Mouse (Mus musculus) right cerebral cortex, adult 2 months (tissue): Measurements from ENCODE around the gene Itpk1.

ENCODE experiments used
- DNase-seq, 2 experiments: peaks; one replicate each; pipeline ENCODE4 v3.0.0; 2021 to 2022; ENCODE audit warnings: low spot score in 2 of 2

Gene Itpk1

DNA sequence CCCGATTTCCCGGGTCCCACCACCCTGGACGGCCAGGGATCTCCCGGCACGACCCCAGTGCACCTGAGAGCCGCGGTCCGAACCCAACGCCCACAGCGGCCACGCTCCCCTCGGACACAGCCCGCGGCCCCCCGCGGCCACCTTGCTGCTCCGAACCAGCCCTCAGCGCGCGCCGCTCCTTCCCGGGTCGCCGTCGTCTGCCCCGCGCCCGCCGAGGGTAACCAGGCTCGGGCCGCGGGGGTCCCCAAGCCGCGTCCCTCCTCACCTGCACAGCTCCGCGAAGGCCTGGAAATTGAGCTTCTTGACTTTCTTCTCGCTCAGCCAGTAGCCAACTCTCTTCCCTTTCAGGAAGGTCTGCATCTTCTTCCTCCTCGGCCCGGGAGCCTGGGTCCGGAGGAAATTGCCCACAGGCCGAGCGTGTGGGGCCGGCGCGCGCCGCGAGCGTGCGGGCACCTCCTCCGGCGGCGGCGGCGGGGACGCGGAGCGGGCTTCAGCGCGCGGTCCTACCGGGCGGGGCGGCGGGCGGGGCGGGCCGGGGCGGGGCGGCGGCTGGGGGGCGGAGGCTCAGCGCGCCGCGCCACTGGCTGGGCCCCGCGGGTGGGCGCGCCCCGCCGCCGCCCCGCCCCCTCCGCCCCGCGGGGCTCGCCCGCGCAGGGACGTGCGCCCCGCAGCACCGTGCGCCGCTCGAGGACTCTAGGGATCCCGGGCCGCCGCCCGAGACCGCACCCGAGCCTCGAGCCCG lies at the start of gene Itpk1:
Itpk1 (minus strand) TSS at position 474 of the 742 bp plus-strand sequence.
- peak in 1 of 2 experiments; percentile 41 for DNase-seq

DNA sequence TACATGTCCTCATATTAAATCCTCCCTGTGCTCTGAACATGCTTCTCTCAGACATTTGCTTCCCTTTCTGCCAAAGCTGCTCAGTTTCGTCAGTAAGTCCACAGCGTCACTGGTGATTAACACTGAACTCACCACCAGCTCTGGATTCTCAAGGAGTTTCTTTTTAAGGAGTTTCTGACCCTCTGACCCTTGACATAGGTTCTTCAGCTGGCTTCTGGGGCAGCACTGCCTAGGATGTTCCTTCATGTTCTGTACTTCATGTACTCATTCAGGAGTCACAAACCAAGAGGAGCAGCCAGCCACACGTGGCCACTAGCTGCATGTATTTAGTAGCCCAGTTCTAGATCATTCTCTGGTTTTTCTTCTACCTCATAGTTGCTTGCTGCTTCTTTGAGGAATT lies 43.5 kb upstream of the Itpk1 start:
- no peak for DNase-seq

DNA sequence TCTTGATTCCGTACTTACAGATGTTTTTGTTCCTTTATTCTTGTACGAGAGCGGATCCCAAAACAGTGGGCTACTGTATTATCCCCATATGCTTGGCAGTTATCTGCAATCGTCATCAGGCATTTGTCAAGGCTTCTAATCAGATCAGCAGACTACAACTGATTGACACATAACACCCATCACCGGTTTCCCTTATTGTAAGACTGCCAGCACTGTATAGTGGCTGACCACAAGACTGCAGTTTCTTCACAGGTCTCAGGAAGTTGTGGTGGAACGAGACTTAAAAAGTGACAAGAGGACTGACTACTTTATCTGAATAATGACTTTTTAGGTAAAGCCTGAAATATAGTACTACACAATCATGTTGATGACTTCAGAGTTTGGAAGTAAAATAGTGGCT lies 40.1 kb upstream of the Itpk1 start:
- DNase-seq: no peak

DNA sequence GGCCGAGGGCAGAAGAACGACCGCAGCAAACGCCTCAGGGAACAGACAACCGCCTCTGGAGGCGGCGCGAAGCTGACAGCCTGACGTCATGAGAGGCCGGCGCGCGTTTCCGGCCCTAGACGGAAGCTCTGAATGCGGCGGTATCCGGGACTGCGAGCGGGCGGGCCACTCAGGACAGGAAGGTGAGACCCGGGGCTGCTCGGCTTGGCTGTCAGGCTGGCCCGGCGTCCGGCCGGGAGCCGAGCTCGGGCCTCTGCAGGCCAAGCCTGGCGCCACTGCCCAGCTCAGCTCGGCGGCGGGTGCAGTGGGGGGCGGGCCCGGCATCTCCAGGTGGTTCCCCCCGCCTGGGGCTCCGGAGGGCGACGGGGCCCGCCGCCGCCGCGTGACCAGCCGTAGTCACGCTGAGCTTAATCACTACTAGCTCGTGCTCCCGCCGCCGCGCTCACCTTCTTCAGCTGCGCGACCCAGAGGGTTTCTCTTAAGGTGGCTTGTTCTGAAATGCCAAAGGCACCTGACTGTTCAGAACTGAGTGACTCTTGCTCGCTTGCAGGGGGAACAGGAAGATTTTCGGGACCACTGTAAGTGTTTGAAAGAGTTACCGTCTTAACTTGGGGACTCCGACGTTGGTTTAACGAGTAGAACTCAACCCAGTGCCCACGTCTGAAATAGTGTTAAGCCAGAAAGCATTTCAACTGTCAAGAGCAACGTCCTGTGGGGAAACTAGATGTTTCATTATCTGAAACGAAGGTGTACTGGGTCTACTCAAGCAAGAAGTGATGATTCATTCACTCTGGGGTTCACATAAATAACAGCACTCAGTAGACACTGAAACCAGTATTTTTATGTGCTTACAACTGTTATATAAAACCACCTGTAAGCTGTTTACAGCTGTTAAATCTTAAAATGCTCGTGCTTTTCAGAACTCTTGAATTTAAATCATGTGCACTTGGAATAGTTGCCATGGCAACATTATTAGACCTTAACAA lies 39.2 kb upstream of the Itpk1 start, which contains the start of the genes Moap1 and Tmem251:
Moap1 (minus strand) TSS at position 73 of the 986 bp plus-strand sequence.
Tmem251 (plus strand) TSS at position 174 of the 986 bp plus-strand sequence.
- DNase-seq: peak; percentile 90 to 91

DNA sequence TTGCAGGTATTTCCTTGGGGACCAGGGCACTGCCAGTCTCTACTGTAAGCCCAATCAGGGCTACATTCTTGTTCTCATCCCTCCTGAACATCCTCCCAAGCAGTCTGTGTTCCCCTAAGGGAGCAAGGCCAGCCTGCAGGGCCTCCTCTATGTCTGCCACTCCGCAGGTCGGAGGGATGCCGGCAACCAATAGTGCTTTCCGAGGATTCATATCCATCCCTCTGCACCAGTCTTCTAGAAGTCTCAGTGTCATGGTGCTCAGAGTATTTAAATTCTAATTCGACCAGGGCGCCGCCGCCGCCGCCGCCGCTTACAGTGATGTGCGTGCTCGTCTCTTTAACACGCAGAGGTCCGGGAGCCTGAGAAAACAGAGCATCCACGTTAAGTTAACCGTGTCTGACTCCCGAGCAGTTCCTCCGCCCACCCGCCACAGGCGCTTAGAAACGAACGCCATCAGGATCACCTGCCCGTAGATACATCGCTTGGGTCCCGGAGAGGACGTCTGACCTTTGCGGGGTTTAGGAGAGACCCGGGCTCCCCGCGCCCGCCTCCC lies 38.4 kb upstream of the Itpk1 start:
- DNase-seq: no peak

DNA sequence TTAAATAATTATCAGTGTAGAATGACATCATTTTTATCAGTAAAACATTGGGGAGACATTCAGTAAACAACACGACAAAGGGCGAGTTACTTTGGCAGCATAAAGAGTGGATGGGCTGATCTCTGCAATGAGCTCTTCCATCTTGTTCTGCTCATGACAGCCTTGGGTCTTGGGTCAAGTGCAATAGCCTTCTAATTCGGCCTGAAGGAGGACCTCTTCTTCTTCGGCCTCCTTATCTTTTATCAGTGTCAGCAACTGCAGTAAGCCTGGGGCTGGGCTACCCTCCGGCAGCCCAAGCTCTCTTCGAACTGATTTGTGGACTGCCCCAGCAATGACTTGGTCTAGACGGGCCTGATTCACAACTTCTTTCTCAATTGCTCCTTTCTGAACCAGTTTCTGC lies 37.3 kb upstream of the Itpk1 start:
- DNase-seq: no peak

DNA sequence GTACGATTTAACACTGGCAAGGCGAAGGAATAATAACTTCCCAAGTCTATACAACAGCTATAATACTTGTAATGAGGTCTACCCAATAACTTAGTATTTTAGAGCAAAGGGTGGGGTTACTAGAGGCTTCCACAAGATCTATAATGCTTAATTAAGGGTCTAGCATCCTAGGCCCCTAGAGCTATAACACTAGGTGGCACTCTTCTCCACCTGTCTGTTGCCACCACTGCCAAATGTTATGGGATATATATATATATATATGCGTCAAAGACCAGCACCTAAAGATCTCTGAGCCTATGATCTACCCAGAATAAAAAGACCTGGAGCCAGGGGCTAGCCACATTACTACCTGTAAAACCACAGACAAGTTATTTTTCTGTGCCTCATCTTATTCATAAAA lies 35.6 kb upstream of the Itpk1 start:
- no peak for DNase-seq

DNA sequence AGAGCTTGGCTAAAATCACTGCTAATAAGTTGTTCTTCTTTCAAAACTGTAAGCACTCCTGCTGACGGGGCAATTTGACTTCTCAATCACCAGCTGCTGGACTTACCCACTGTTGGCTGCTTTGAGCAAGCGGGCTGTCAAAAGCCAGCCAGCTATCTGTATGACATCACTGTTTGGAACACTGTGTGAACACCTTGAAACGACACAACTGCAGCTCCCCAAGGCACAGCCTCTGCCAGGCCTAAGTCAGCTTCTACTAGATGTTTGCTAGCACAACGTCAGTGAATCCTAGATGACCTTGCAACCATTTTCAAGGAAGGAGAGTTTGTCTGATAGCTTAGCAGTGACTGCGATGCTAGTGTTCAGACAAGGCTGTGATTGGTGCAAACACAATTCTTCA lies 34.4 kb upstream of the Itpk1 start:
- DNase-seq: no peak

DNA sequence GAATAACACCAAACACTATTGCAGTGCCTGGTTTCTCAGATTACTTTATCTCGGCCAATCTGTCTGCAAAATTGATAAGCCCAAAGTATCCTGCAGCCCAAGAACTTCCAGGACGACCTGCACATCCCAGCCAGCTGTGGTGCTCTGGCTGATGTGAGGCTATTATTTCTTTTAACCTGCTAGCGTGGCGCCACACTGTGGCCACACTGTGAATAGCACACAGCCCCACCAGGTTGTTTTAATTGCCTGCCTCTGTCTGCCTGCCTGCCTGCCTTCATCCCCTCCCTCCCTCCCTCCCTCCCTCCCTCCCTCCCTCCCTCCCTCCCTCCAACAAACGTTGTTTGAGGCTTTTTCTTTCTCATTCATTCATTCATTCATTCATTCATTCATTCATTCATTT lies 28.7 kb upstream of the Itpk1 start:
- peak in 1 of 2 experiments; percentile 61 for DNase-seq

DNA sequence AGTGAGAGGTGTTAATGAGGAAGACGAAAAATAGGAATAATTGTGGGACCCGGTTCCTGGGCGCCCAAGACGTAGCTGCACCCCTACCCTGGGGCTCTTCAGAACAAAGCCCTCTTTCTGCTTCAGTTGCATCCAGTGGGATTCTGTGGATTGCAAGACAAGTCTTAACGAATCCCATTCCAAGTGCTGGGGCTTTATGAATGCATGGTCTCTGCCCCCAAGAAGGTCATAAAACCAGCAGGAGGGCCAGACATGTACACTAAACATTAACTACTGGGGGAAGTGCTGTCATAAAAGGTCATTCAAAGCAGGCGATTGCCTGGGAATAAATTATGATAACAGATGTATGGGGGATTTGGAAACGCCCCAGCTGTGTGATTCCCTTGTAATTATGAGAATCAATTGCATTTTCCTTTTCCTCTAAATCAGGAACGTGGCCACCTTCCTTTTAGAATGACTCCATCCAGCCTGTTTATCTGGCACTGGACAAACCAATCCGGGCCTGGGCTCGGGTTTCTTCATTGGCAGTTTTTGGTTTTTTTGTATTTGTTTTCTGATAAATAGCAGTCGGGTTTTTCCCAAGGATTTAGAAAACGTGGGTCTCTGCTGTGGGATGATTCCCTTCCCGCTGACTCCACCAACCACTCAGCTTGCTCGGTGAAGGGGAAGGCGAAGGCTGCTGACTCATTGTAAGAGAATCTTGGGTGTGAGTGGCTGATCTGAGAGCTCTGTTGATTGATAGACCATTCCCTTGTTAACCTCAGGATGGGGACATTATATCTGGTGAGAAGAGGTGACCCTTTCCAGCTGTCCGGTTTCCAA lies 26.3 kb upstream of the Itpk1 start:
- peak in 1 of 2 experiments; percentile 51 for DNase-seq

DNA sequence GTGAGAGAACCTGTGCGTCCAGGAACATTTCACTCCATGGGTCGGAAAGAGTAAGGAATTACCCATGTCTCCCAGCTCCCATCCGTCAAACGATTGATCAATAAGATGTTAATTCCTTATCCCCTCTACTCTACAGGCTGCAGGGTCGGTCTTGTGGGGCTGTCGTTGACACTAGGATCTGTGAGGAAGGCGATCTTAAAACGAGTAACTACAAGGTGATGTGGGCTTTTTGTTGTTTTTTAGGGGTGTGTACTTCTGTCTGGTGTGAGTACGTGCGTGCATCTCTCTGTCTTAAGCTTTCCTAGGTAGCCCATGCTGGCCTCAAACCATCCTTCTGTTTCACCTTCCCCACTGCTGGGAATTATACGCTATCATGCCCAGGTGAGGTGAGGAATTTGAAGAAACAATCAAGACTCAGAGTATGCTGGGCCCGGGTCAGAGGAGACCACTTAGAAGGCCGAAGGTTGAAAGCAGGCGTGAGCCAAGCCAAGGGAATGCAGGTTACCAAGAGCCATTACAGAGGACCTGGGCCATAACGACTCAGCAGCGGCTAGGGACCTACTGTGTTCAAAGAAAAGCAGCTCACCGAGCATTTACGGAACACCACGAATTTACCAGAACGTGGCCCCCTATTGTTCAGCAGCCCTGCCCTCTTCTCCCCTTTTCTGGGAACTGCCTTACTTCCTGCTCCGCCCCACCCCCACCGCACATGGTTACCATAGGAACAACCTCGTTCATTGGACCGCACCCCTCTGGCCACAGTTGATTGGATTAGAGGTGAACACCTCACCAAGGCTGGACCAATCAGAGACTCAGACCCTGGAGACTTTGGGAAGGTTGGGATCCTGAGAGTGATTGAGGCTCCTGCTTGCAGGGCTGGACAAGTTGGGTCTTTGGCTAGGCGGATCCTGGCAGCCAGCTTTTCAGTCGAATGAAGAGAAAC lies 25.4 kb upstream of the Itpk1 start:
- DNase-seq: peak; percentile 63 to 67

DNA sequence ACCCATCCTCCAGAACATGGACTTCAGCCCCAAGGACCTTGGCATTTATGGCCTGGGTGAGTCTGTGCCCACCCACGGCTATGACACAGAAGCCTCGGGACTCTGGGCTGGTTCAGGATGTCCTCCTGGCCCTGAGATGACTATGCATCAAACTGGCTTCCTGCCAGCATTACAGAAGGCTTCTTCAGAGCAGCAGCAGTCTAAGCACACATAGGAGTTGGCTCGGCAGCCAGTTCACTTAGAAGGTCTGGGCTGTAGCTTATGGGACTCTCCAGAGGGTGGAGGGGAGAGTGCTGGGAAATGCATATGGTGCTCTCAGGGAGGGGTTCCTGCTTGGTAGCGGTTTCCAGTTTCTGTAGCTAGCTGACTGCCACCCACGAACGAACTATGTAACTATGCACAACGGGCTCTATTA lies 21.0 kb upstream of the Itpk1 start:
- no peak for DNase-seq

DNA sequence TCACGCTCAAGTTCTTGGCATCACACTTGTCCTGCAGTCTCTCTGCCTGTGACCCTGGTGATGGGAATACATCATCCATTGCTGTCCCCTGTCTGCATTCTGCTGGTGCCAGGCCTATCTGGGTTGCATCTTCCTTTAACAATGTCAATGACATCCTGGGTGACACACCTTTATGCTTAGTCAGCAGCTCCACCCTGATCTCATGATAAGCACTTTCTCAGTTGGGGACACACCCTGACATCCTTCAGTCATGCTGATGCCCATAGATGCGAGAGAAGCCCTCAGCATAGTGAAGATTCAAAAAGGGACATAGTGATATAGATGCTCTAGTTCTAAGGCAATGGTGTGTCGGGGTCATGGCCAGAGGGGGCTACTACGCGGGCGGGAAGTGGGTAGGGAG lies 20.4 kb upstream of the Itpk1 start:
- no peak for DNase-seq

DNA sequence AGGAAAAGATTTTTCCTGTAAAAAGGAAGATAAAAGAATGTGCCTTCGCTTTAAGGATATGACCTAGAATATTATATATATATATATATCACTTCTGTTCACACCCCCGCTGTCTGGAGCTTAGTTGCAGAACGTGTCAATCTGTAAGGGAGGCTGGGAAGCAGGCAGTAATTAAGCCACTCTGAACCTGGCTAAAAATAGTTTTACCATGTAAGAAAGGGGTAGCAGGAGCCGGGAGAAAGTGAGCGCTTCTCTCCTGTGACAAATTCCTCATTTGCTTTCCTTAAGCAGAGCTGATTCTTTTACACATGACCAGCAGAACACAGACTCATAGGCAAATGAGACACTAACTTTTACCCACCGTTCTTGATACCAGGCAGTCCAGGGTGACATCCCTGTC lies 19.1 kb upstream of the Itpk1 start:
- peak; percentile 55 to 61 for DNase-seq

DNA sequence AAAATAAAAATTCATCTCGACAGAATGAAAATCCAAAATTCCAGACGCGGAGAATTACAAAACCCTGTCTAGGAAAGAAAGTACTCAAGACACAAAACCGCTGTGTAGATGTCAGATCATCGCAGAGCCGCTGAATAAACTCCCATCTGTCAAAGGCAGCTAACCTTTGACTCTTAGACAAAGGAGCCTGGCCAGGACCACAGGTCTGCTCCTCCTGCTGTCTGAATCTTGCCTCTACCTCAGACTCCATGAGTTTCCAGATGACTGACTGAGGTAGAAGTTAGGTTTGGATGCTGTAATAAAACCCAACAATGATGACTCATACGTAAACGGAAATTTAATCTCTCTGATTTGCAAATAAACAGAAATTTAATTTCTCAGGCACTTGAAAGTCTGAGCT lies 18.2 kb upstream of the Itpk1 start:
- no peak for DNase-seq

DNA sequence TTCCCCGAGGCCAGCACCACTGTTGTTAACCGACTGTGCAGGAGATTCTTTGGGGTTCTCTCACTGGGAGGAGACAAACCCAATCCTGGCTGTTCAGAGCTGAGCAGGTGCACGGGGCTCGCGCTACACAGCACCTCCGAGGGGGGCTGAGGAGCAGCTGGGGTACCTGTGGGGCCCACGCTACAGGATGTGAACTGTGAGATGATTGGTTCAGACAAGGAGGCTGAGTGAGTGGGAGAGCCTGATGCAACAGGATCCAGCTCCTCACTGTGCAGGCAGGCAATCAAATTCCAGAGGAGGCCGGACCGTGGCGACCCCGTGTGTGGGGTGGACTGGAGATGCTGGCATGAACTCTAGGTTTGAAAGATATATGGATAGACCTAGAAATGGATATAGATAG lies 17.7 kb upstream of the Itpk1 start:
- no peak for DNase-seq

DNA sequence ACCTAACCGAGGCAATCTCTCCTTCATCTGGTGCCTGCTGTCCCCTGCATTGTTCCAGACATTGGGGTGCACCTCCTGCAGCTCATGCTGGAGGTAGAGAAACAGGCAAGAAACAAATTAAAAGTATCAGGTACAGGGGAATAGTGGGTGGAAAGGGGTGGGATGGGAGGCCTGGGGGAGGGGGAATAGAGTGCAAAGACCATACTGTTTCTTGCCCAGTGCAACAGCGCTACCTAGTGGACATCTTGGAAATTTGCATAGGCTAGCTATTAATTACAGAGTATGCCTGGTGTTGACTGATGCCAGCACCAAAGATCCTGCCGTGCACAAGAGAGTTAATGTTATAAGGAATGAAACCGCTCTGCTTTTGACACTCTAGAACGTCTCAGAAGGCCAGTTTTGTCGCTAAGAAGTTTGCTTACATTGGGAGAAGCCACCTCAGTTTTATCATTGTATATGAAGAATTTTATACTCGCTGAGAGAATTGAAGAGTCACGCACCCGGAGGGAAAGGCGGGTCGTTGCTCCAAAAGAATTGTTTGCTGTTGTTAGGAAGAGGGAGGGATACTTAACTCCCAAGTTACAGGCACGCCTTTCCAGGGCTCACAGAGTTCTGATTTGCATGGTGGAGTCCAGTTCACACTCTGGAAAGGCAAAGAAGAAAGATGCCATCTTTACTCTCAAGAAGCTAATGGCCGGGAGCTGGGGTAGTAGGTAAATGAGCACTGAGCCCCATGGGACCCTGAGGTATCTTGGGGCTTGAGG lies 15.0 kb upstream of the Itpk1 start:
- DNase-seq: peak in 1 of 2 experiments; percentile 62

DNA sequence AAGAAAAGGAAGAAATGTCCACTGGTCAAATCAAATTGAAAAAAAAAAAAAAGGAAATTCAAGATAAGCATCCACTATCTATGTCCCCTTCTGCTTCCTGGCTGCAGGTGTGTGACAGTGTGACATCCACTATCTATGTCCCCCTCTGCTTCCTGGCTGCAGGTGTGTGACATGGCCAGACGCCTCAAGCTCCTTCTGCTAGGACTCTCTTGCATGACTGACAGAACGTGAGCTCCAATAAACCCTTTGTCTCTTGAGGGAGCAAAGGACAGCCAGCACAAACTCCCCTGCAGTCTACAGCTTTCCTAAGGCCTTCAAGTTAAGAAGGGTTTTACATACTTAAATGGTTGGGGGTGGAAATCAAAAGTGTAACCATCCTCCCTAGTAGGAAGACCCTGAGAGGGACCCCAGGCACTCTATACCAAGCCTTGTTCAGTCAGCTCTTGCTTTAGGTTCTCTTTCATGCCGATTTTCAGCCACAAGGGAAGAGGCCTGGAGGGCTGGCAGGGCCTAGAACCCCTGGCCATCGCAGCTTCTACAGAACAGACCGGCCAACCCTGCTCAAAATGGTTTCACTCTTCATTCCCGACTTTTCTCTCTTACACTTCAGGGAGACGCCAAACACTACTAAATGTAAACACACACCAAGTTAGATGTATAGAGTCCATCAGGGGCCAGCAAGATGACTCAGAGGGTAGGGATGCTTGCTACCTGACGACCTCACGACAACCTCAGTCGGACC lies 10.1 kb upstream of the Itpk1 start:
- DNase-seq: no peak

DNA sequence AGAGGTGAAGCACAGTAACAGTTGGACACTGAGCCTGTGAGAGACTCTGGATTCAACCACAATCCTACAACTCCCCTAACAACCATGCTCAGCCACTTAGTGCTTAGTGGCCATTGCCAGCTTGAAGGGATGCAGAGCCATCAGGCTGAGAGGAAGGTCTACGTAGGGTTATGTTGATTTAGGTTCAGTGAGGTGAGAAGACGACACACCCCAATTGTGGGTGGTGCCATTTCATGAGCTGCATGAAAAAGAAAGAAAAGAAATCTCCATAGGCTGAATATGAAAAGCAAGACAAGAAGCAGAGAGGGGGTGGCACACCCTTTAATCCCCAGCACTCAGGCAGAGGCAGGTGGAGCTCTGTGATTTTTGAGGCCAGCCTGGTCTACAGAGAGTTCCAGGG lies 9.4 kb upstream of the Itpk1 start:
- no peak for DNase-seq
